Mouse (Mus musculus): ENCODE measurements around the gene Osbpl6.

DNA sequence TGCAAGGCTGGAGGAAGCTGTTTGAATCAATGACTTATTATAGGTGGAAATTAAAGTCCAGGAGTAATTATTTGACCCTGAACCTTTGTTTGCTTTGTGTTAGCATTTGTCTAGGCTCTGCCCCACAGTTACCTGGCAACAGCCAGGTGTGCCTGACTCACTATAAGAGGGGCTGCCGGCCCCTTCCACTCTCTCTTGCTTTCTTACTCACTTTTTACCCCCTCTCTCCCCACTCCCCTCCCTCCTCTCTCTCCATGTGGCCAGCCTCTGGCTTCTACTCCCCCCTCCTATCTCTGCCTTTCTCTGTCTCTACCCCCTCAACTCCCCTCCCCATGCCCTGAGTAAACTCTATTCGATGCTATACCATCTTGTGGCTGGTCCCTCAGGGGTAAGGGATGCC is 33.2 kb downstream of the Osbpl6 start:
- TF ChIP-seq CTCF (IDR thresholded peaks at IDR 0.05; ENCODE audit: low read depth): no peak
- TF ChIP-seq EP300 (IDR thresholded peaks at IDR 0.05; ENCODE audit: low read depth): no peak
